In genomic region chr12:32212702-32213101, GRCm38 (mm10) we compare ENCODE assay signal across 21 mouse cellular contexts. TPM values are rescaled to one million over a fixed set of nuclear protein-coding genes. Genes with fewer than 3 reads are reported as not detected.
DNase-seq lines count a peak whose midpoint lies in the region; ATAC-seq lines count a peak whose summit lies in the region.
"Had no signal": no experiment of that assay in that cellular context is flagged by ENCODE, and none has a peak within 500 bp of the region (broad histone marks: within the 10 kb centered on the region; RNA-seq: fewer than 3 reads in every experiment).

No protein-coding gene starts in this region.

- H3K9me3 ChIP-seq in embryonic facial prominence, embryonic 14.5 days (ENCODE audit: control insufficient read depth, low read length): no peaks in the 10 kb centered on the region
- H3K9me3 ChIP-seq in embryonic facial prominence, embryonic 10.5 days: no peaks in the 10 kb centered on the region
- H3K9me3 ChIP-seq: embryonic facial prominence, embryonic 15.5 days; limb, embryonic 10.5 days; midbrain, embryonic 13.5 days; neural tube, embryonic 13.5 days had no signal

- H3K4me1 ChIP-seq in embryonic facial prominence, embryonic 14.5 days (ENCODE audit: control insufficient read depth, insufficient read depth, low read length): no peaks in the 10 kb centered on the region; the same call in 1 of the 2 replicates
- peaks cover 13% of the 10 kb centered on the region; the same call in 1 of the 2 replicates for H3K4me1 ChIP-seq in embryonic facial prominence, embryonic 10.5 days
- H3K4me1 ChIP-seq: embryonic facial prominence, embryonic 15.5 days; limb, embryonic 10.5 days; midbrain, embryonic 13.5 days had no signal

- no peak overlapping the region for H3K4me2 ChIP-seq in embryonic facial prominence, embryonic 14.5 days (ENCODE audit: low read depth, low read length)
- H3K4me2 ChIP-seq: embryonic facial prominence, embryonic 15.5 days; liver, embryonic 11.5 days; midbrain, embryonic 13.5 days; neural tube, embryonic 13.5 days had no signal

- H3K27me3 ChIP-seq in embryonic facial prominence, embryonic 14.5 days (replicated peaks; ENCODE audit: control insufficient read depth, insufficient read depth, low read length): no peaks in the 10 kb centered on the region
- no peaks in the 10 kb centered on the region for H3K27me3 ChIP-seq in embryonic facial prominence, embryonic 10.5 days (replicated peaks; ENCODE audit: low read depth, poor library complexity, severe bottlenecking)
- H3K27me3 ChIP-seq: embryonic facial prominence, embryonic 15.5 days; midbrain, embryonic 13.5 days; neural tube, embryonic 13.5 days had no signal

- H3K4me3 ChIP-seq in embryonic facial prominence, embryonic 14.5 days (ENCODE audit: low read depth, low read length): no peak overlapping the region
- no peak overlapping the region for H3K4me3 ChIP-seq in embryonic facial prominence, embryonic 10.5 days
- H3K4me3 ChIP-seq: embryonic facial prominence, embryonic 15.5 days; gastrocnemius, adult 2 months; left cerebral cortex, adult 2 months; limb, embryonic 10.5 days; midbrain, embryonic 13.5 days; neural tube, embryonic 13.5 days had no signal

- DNase-seq in embryonic facial prominence, embryonic 14.5 days (ENCODE audit: low spot score): peak; percentile 27
- DNase-seq in embryonic facial prominence, embryonic 10.5 days (ENCODE audit: low spot score): no peak
- peak; percentile 15 to 50 for DNase-seq in spleen, adult 18-20 months
- no peak for DNase-seq in spleen, adult 12 weeks (ENCODE audit: low spot score)
- DNase-seq in naive thymus-derived CD4-positive, alpha-beta T cell, adult 2 months (ENCODE audit: low read depth): peak; percentile 49
- peak; percentile 45 for DNase-seq in thymus, postnatal 14 days
- DNase-seq in kidney, postnatal 4 days: no peak
- no peak for DNase-seq in urinary bladder, postnatal 4 days (ENCODE audit: low spot score in 2 of 2)
- DNase-seq: cerebellum, adult 9-11 months; gastrocnemius, adult 2 months; heart, postnatal 4 days; kidney, adult 11 months; lung, adult 2 months had no signal

- no peak overlapping the region for H3K9ac ChIP-seq in embryonic facial prominence, embryonic 14.5 days (ENCODE audit: low read depth, low read length)
- H3K9ac ChIP-seq: embryonic facial prominence, embryonic 15.5 days; midbrain, embryonic 13.5 days; neural tube, embryonic 13.5 days had no signal

- H3K27ac ChIP-seq in embryonic facial prominence, embryonic 14.5 days (replicated peaks; ENCODE audit: low read depth, low read length): no peak overlapping the region
- H3K27ac ChIP-seq in embryonic facial prominence, embryonic 10.5 days (replicated peaks): no peak overlapping the region
- H3K27ac ChIP-seq: embryonic facial prominence, embryonic 15.5 days; gastrocnemius, adult 2 months; kidney, postnatal 0 days; left cerebral cortex, adult 2 months; limb, embryonic 10.5 days; midbrain, embryonic 13.5 days; neural tube, embryonic 13.5 days had no signal

- no peak for ATAC-seq in embryonic facial prominence, embryonic 14.5 days (ENCODE audit: low read depth)
- ATAC-seq: hindbrain, embryonic 16.5 days; midbrain, embryonic 13.5 days had no signal

- WGBS in embryonic facial prominence, embryonic 14.5 days: 88% methylated on average over 5 of the region's 5 CpGs
- WGBS in embryonic facial prominence, embryonic 10.5 days: 92% methylated on average over 5 of the region's 5 CpGs

- no peaks in the 10 kb centered on the region for H3K36me3 ChIP-seq in embryonic facial prominence, embryonic 14.5 days (ENCODE audit: control insufficient read depth, insufficient read depth, low read length)
- H3K36me3 ChIP-seq in embryonic facial prominence, embryonic 10.5 days (replicated peaks): no peaks in the 10 kb centered on the region
- H3K36me3 ChIP-seq: embryonic facial prominence, embryonic 15.5 days; limb, embryonic 10.5 days; midbrain, embryonic 13.5 days; neural tube, embryonic 13.5 days had no signal

RNA-seq across cellular contexts. Expression of gene Pik3cg, which starts 4.2 kb away (rescaled TPM):
- 4.3 and 4.7 TPM in 2 replicates for polyA plus RNA-seq in embryonic facial prominence, embryonic 14.5 days (2014; fragmentation: Nextera tagmentation; extraction: Ambion mirVana)
- 0.99 and 1.0 TPM in 2 replicates for polyA plus RNA-seq in embryonic facial prominence, embryonic 10.5 days (2016; fragmentation: Nextera tagmentation; extraction: Ambion mirVana)

Comparison
In these comparisons a context has a peak if more than half of its experiments do, and no peak if none do; other contexts are left out.
1. DNase-seq: peak in embryonic facial prominence, embryonic 14.5 days (single experiment), spleen, adult 18-20 months (2 of 2), naive thymus-derived CD4-positive, alpha-beta T cell, adult 2 months (single experiment) and thymus, postnatal 14 days (single experiment); none in embryonic facial prominence, embryonic 10.5 days (single experiment), spleen, adult 12 weeks (single experiment), kidney, postnatal 4 days (0 of 2) and urinary bladder, postnatal 4 days (0 of 2).